Mouse (Mus musculus) lung, embryonic 14.5 days (tissue): ENCODE measurements around the gene Pfpl. TPM values are rescaled to one million over a fixed set of nuclear protein-coding genes. Genes with fewer than 3 reads are reported as not detected.

ENCODE experiments used
- ATAC-seq: fragments of 200-750 bp; cut with Nextera tagmentation; 2 replicates; pipeline ENCODE4 v1.8.0; 2017; ENCODE audit warnings: mild to moderate bottlenecking, moderate TSS enrichment, moderate library complexity; ENCODE audit not compliant: insufficient read depth
- DNase-seq: peaks from one replicate; pipeline ENCODE4 v3.0.0-alpha.2; 2015
- H3K27ac ChIP-seq: fragments of 300-500 bp; sonication (generic); 2 replicates; pipeline ENCODE4 v1.5.1; 2014; ENCODE audit warnings: low read depth, mild to moderate bottlenecking, moderate library complexity
- H3K27me3 ChIP-seq: fragments of 300-500 bp; sonication (generic); 2 replicates; pipeline ENCODE4 v1.6.1; 2014; ENCODE audit warnings: low read length, control low read depth; ENCODE audit not compliant: insufficient read depth
- H3K36me3 ChIP-seq: fragments of 300-500 bp; sonication (generic); 2 replicates; pipeline ENCODE4 v1.6.1; 2014; ENCODE audit warnings: control low read depth; ENCODE audit not compliant: insufficient read depth
- H3K4me1 ChIP-seq: fragments of 300-500 bp; sonication (generic); 2 replicates; pipeline ENCODE4 v1.6.1; 2014; ENCODE audit warnings: antibody characterized with exemption, control low read depth; ENCODE audit not compliant: insufficient read depth
- H3K4me2 ChIP-seq: fragments of 300-500 bp; sonication (generic); 2 replicates; pipeline ENCODE4 v1.6.1; 2014; ENCODE audit warnings: mild to moderate bottlenecking
- H3K4me3 ChIP-seq: fragments of 300-500 bp; sonication (generic); 2 replicates; pipeline ENCODE4 v1.5.1; 2014; ENCODE audit warnings: low read depth, low read length
- H3K9ac ChIP-seq: fragments of 300-500 bp; sonication (generic); 2 replicates; pipeline ENCODE4 v1.6.1; 2014
- H3K9me3 ChIP-seq: fragments of 300-500 bp; sonication (generic); 2 replicates; pipeline ENCODE4 v1.6.1; 2016; ENCODE audit warnings: low read depth, low read length, control low read depth
- CTCF ChIP-seq: IDR thresholded peaks from 2 replicates; pipeline ENCODE4 v1.5.1; 2016; ENCODE audit warnings: antibody characterized with exemption, low read depth
- WGBS: fragments of 180-500 bp; shearing (Covaris S2); extraction: QIAGEN DNeasy Blood & Tissue Kit; methylation state at CpG from one replicate; pipeline ENCODE4 v1.1.7; 2014; 5-methylcytosine and 5-hydroxymethylcytosine counted together
- polyA plus RNA-seq: library from polyadenylated mRNA; unstranded; fragments of >200 nt; fragmentation: Nextera tagmentation; extraction: Ambion mirVana; gene quantifications from 2 replicates; pipeline ENCODE4 v1.2.1, GENCODE M21; 2014

Pfpl gene
- not detected in 2 replicates for polyA plus RNA-seq

- no peak within 1 kb of the TSS for H3K9ac ChIP-seq
Measured at GRCm38 (mm10) chr19:12427605-12428004, at the start of gene Pfpl. Gene Pfpl, plus strand, starts transcription at chr19:12427905.

GRCm38 (mm10) chr19:12386979-12387378 is 40.7 kb upstream of the Pfpl start, which contains the start of gene Olfr1440:
Gene Olfr1440, plus strand, starts transcription at chr19:12387279.
- no peak within 1 kb of the TSS for H3K4me2 ChIP-seq
- WGBS = 75% methylated on average over 2 of the region's 2 CpGs

More at GRCm38 (mm10) chr19:12427605-12428004, at the start of gene Pfpl:
- Histone ChIP-seq H3K27me3 (no peaks in the 10 kb centered on the region), H3K9me3 (no peaks in the 10 kb centered on the region), H3K4me1 (no peaks in the 10 kb centered on the region), H3K36me3 (no peaks in the 10 kb centered on the region), H3K4me3 (no peak within 1 kb of the TSS), H3K4me2 (no peak within 1 kb of the TSS), H3K27ac (no peak within 1 kb of the TSS)
- TF ChIP-seq CTCF = no peak
- no peak for DNase-seq
- WGBS = 91% methylated on average over 6 of the region's 6 CpGs
- ATAC-seq = no peak

GRCm38 (mm10) chr19:12413737-12414136 is 14.0 kb upstream of the Pfpl start:
- Histone ChIP-seq H3K9me3 (no peaks in the 10 kb centered on the region), H3K4me2 (no peak overlapping the region), H3K4me1 (no peaks in the 10 kb centered on the region), H3K36me3 (no peaks in the 10 kb centered on the region), H3K4me3 (no peak overlapping the region), H3K9ac (no peak overlapping the region), H3K27ac (no peak overlapping the region), H3K27me3 (no peaks in the 10 kb centered on the region)
- DNase-seq (no peak), ATAC-seq (no peak)
- no peak for TF ChIP-seq CTCF

More at GRCm38 (mm10) chr19:12386979-12387378, 40.7 kb upstream of the Pfpl start, which contains the start of gene Olfr1440:
- no peak within 1 kb of the TSS for H3K27ac ChIP-seq
- H3K4me3 ChIP-seq = no peak within 1 kb of the TSS
- no peaks in the 10 kb centered on the region for H3K4me1 ChIP-seq
- DNase-seq = no peak
- no peak for TF ChIP-seq CTCF
- ATAC-seq = no peak
- H3K9ac ChIP-seq = no peak within 1 kb of the TSS
- no peaks in the 10 kb centered on the region for H3K36me3 ChIP-seq
- H3K9me3 ChIP-seq = no peaks in the 10 kb centered on the region
- H3K27me3 ChIP-seq = no peaks in the 10 kb centered on the region

GRCm38 (mm10) chr19:12417361-12417760 is 10.3 kb upstream of the Pfpl start, which contains the start of gene Olfr1441:
Gene Olfr1441, plus strand, starts transcription at chr19:12417433.
- Histone ChIP-seq H3K9ac (no peak within 1 kb of the TSS), H3K36me3 (no peaks in the 10 kb centered on the region), H3K27me3 (no peaks in the 10 kb centered on the region), H3K27ac (no peak within 1 kb of the TSS), H3K4me2 (no peak within 1 kb of the TSS), H3K9me3 (no peaks in the 10 kb centered on the region), H3K4me3 (no peak within 1 kb of the TSS), H3K4me1 (no peaks in the 10 kb centered on the region)
- ATAC-seq = no peak
- DNase-seq = no peak
- no peak for TF ChIP-seq CTCF

- Histone ChIP-seq H3K27me3 (no peaks in the 10 kb centered on the region), H3K27ac (no peak overlapping the region), H3K4me1 (no peaks in the 10 kb centered on the region), H3K36me3 (no peaks in the 10 kb centered on the region), H3K9me3 (no peaks in the 10 kb centered on the region), H3K9ac (no peak overlapping the region), H3K4me2 (no peak overlapping the region), H3K4me3 (no peak overlapping the region)
- no peak for ATAC-seq
- no peak for TF ChIP-seq CTCF
- DNase-seq = no peak
- WGBS = 34% methylated on average over 3 of the region's 3 CpGs
Measured at GRCm38 (mm10) chr19:12418312-12418711, 9.4 kb upstream of the Pfpl start.

GRCm38 (mm10) chr19:12420555-12420954 is 7.2 kb upstream of the Pfpl start:
- no peak for ATAC-seq

GRCm38 (mm10) chr19:12421680-12422079 is 6.0 kb upstream of the Pfpl start:
- Histone ChIP-seq H3K4me3 (no peak overlapping the region), H3K27me3 (no peaks in the 10 kb centered on the region), H3K4me1 (no peaks in the 10 kb centered on the region), H3K27ac (no peak overlapping the region), H3K36me3 (no peaks in the 10 kb centered on the region), H3K4me2 (no peak overlapping the region), H3K9me3 (no peaks in the 10 kb centered on the region), H3K9ac (no peak overlapping the region)
- ATAC-seq = no peak
- WGBS = 79% methylated on average over 1 of the region's 1 CpGs
- TF ChIP-seq CTCF = no peak
- no peak for DNase-seq

More at GRCm38 (mm10) chr19:12420555-12420954, 7.2 kb upstream of the Pfpl start:
- Histone ChIP-seq H3K27ac (no peak overlapping the region), H3K9me3 (no peaks in the 10 kb centered on the region), H3K9ac (no peak overlapping the region), H3K27me3 (no peaks in the 10 kb centered on the region), H3K36me3 (no peaks in the 10 kb centered on the region), H3K4me3 (no peak overlapping the region), H3K4me2 (no peak overlapping the region), H3K4me1 (no peaks in the 10 kb centered on the region)
- no peak for DNase-seq
- WGBS = 53% methylated on average over 6 of the region's 6 CpGs
- no peak for TF ChIP-seq CTCF

GRCm38 (mm10) chr19:12427101-12427500 is 604 bp upstream of the Pfpl start:
- no peak for DNase-seq
- Histone ChIP-seq H3K27me3 (no peaks in the 10 kb centered on the region), H3K4me2 (no peak overlapping the region), H3K36me3 (no peaks in the 10 kb centered on the region), H3K4me3 (no peak overlapping the region), H3K9me3 (no peaks in the 10 kb centered on the region), H3K4me1 (no peaks in the 10 kb centered on the region), H3K9ac (no peak overlapping the region), H3K27ac (no peak overlapping the region)
- 83% methylated on average over 5 of the region's 5 CpGs for WGBS
- TF ChIP-seq CTCF = no peak
- ATAC-seq = no peak
